Mouse (Mus musculus) midbrain, embryonic 11.5 days (tissue): ENCODE measurements around the gene Rpl9-ps6. TPM values are rescaled to one million over a fixed set of nuclear protein-coding genes. Genes with fewer than 3 reads are reported as not detected.

Experiments used
- ATAC-seq: fragments of 200-750 bp; cut with Nextera tagmentation; 2 replicates; pipeline ENCODE4 v1.8.0; 2017; ENCODE audit warnings: moderate TSS enrichment, moderate library complexity; ENCODE audit not compliant: low FRiP score
- DNase-seq: peaks from one replicate; pipeline ENCODE4 v3.0.0; 2015; ENCODE audit warnings: low spot score; ENCODE audit errors: missing footprints
- H3K27ac ChIP-seq: fragments of 300-500 bp; sonication (generic); 2 replicates; pipeline ENCODE4 v1.5.1; 2014; ENCODE audit warnings: low read depth, low read length
- H3K27me3 ChIP-seq: fragments of 300-500 bp; sonication (generic); 2 replicates; pipeline ENCODE4 v1.6.1; 2014; ENCODE audit warnings: mild to moderate bottlenecking, low read length, moderate library complexity, mixed read lengths; ENCODE audit not compliant: control insufficient read depth, insufficient read depth
- H3K36me3 ChIP-seq: fragments of 300-500 bp; sonication (generic); 2 replicates; pipeline ENCODE4 v1.6.1; 2014; ENCODE audit warnings: mild to moderate bottlenecking, low read length, moderate library complexity, mixed read lengths; ENCODE audit not compliant: control insufficient read depth, insufficient read depth
- H3K4me1 ChIP-seq: fragments of 300-500 bp; sonication (generic); 2 replicates; pipeline ENCODE4 v1.6.1; 2014; ENCODE audit warnings: low read length; ENCODE audit not compliant: control insufficient read depth, insufficient read depth
- H3K4me2 ChIP-seq: fragments of 300-500 bp; sonication (generic); 2 replicates; pipeline ENCODE4 v1.6.1; 2014; ENCODE audit warnings: mild to moderate bottlenecking, moderate library complexity
- H3K4me3 ChIP-seq: fragments of 300-500 bp; sonication (generic); 2 replicates; pipeline ENCODE4 v1.5.1; 2014; ENCODE audit warnings: low read depth, low read length
- H3K9ac ChIP-seq: fragments of 300-500 bp; sonication (generic); 2 replicates; pipeline ENCODE4 v1.6.1; 2014; ENCODE audit warnings: low read length
- H3K9me3 ChIP-seq: fragments of 300-500 bp; sonication (generic); 2 replicates; pipeline ENCODE4 v1.6.1; 2016; ENCODE audit warnings: low read length; ENCODE audit not compliant: control insufficient read depth
- WGBS: fragments of 180-500 bp; shearing (Covaris S2); extraction: QIAGEN DNeasy Blood & Tissue Kit; methylation state at CpG from one replicate; pipeline ENCODE4 v1.1.7; 2014; 5-methylcytosine and 5-hydroxymethylcytosine counted together
- polyA plus RNA-seq: library from polyadenylated mRNA; unstranded; fragments of >200 nt; fragmentation: Nextera tagmentation; extraction: Ambion mirVana; gene quantifications from 2 replicates; pipeline ENCODE4 v1.2.1, GENCODE M21; 2014

Rpl9-ps6 gene
- polyA plus RNA-seq, 1 experiment from 2014 or later: 81.3 TPM

GRCm38 (mm10) chr19:32448931-32449330, 17.4 kb downstream of the Rpl9-ps6 start:
- H3K27ac ChIP-seq: no peak overlapping the region
- DNase-seq (no peak), ATAC-seq (no peak)
- no peak overlapping the region for H3K4me2 ChIP-seq
- no peaks in the 10 kb centered on the region for H3K9me3 ChIP-seq
- no peaks in the 10 kb centered on the region for H3K27me3 ChIP-seq
- no peaks in the 10 kb centered on the region for H3K4me1 ChIP-seq
- H3K36me3 ChIP-seq: no peaks in the 10 kb centered on the region
- no peak overlapping the region for H3K4me3 ChIP-seq
- 93% methylated on average over 10 of the region's 10 CpGs for WGBS
- H3K9ac ChIP-seq: no peak overlapping the region

GRCm38 (mm10) chr19:32441568-32441967, 24.8 kb downstream of the Rpl9-ps6 start:
- no peak overlapping the region for H3K27ac ChIP-seq
- 99% methylated on average over 10 of the region's 11 CpGs for WGBS
- ATAC-seq: no peak
- H3K4me2 ChIP-seq: no peak overlapping the region
- no peaks in the 10 kb centered on the region; the same call in 1 of the 2 replicates for H3K9me3 ChIP-seq
- no peak overlapping the region for H3K4me3 ChIP-seq
- no peaks in the 10 kb centered on the region for H3K4me1 ChIP-seq
- DNase-seq: no peak
- H3K36me3 ChIP-seq: no peaks in the 10 kb centered on the region
- no peaks in the 10 kb centered on the region for H3K27me3 ChIP-seq
- H3K9ac ChIP-seq: no peak overlapping the region

GRCm38 (mm10) chr19:32439356-32439755, 27.0 kb downstream of the Rpl9-ps6 start:
- no peak for ATAC-seq
- Histone ChIP-seq H3K9me3 (no peaks in the 10 kb centered on the region; the same call in 1 of the 2 replicates), H3K4me2 (no peak overlapping the region), H3K9ac (no peak overlapping the region), H3K4me1 (no peaks in the 10 kb centered on the region), H3K27me3 (no peaks in the 10 kb centered on the region), H3K36me3 (no peaks in the 10 kb centered on the region), H3K4me3 (no peak overlapping the region), H3K27ac (no peak overlapping the region)
- WGBS: 90% methylated on average over 2 of the region's 2 CpGs
- DNase-seq: no peak

GRCm38 (mm10) chr19:32425856-32426255, 40.5 kb downstream of the Rpl9-ps6 start:
- H3K4me2 ChIP-seq: no peak overlapping the region
- no peaks in the 10 kb centered on the region for H3K9me3 ChIP-seq
- DNase-seq (no peak), ATAC-seq (no peak)
- no peak overlapping the region for H3K9ac ChIP-seq
- no peak overlapping the region for H3K4me3 ChIP-seq
- no peaks in the 10 kb centered on the region for H3K4me1 ChIP-seq
- no peaks in the 10 kb centered on the region for H3K36me3 ChIP-seq
- no peak overlapping the region for H3K27ac ChIP-seq
- 76% methylated on average over 3 of the region's 3 CpGs for WGBS
- no peaks in the 10 kb centered on the region for H3K27me3 ChIP-seq

DNA sequence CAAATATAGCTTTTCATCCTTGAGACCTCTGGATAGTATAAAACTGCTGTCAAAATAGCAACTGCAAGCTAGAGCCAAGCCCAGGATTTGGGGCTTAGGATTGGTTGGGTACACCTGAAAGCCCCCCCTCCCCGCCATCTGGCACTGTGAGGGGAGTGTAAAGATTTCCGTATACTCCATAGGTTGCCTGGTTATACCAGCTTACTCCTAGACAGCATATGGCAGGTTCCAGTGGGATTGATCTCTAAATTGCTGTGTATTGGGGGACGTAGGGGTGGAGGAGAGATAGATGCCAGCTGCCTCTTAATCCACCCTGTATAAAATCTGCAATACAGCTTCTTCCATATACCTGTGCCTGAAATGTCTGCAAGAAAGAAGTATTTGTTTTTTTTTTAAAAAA, 41.7 kb downstream of the Rpl9-ps6 start:
- 89% methylated on average over 3 of the region's 3 CpGs for WGBS
- no peaks in the 10 kb centered on the region for H3K36me3 ChIP-seq
- H3K27ac ChIP-seq: no peak overlapping the region
- H3K9me3 ChIP-seq: no peaks in the 10 kb centered on the region
- no peak overlapping the region for H3K9ac ChIP-seq
- H3K27me3 ChIP-seq: no peaks in the 10 kb centered on the region
- H3K4me1 ChIP-seq: no peaks in the 10 kb centered on the region
- DNase-seq (no peak), ATAC-seq (no peak)
- H3K4me2 ChIP-seq: no peak overlapping the region
- H3K4me3 ChIP-seq: no peak overlapping the region

DNA sequence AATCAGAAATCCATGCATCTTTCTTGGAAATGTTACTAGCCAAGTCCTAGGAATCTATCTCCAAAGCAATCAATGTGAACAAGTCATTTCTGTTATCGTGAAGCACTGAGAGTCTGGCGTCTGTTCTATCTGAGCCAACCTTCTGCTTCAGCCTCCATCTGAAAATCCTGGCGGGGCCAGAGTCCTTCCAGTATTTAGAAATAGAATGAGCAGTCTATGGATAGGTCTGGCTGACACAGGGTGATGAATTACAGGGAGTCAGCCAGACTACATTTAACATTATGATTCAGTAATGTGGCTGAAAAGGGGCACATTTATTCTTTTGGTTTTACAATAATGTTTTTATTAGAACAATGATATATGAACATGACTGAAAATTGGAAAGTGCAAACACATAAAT, 47.3 kb downstream of the Rpl9-ps6 start:
- no peak overlapping the region for H3K4me2 ChIP-seq
- H3K4me3 ChIP-seq: no peak overlapping the region
- no peak overlapping the region for H3K9ac ChIP-seq
- H3K27me3 ChIP-seq: no peaks in the 10 kb centered on the region
- ATAC-seq (no peak), DNase-seq (no peak)
- H3K9me3 ChIP-seq: no peaks in the 10 kb centered on the region
- WGBS: 83% methylated on average over 3 of the region's 3 CpGs
- no peak overlapping the region for H3K27ac ChIP-seq
- H3K36me3 ChIP-seq: no peaks in the 10 kb centered on the region
- H3K4me1 ChIP-seq: no peaks in the 10 kb centered on the region

DNA sequence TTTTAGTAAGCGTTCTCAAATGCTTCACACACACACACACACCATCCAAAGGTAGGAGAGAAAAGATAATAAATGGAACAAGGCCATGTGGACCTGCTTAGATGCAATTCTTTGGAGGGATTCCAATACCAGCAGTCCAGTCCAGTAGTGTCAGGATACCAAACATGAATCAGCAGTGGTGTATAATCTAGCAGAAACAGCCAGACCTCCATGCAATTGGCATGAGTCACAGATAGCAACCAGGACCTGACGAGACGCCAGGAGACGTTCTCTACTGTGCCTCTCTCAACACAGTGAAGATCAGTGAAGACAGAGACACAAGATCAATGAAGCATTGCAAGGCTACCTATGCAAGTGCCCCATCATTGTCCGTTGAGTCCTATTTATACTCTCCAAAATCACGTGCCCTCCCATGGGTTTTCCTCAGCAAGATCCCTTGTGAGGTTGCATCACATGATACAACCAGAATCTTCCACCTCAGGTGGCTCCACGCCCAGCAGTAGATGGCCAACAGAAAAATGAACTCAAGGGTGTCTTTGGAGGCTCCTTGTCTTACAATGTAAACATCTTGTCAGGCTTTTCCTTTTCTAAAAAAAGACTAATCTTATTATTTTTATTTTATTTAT, 49.6 kb downstream of the Rpl9-ps6 start:
- H3K27ac ChIP-seq: no peak overlapping the region
- no peak overlapping the region for H3K9ac ChIP-seq
- ATAC-seq (no peak), DNase-seq (no peak)
- H3K36me3 ChIP-seq: no peaks in the 10 kb centered on the region
- 86% methylated on average over 7 of the region's 7 CpGs for WGBS
- H3K9me3 ChIP-seq: no peaks in the 10 kb centered on the region
- H3K27me3 ChIP-seq: no peaks in the 10 kb centered on the region
- H3K4me3 ChIP-seq: no peak overlapping the region
- no peaks in the 10 kb centered on the region for H3K4me1 ChIP-seq
- no peak overlapping the region for H3K4me2 ChIP-seq

Other genes with a start within 250 kb of the Rpl9-ps6 start
- 10.1 and 10.4 TPM in 2 replicates for gene Sgms1, start 76.9 kb downstream of the Rpl9-ps6 start, polyA plus RNA-seq
- gene Minpp1, start 19.2 kb upstream of the Rpl9-ps6 start, polyA plus RNA-seq: 68.9 and 73.8 TPM in 2 replicates
- gene Papss2, start 129.2 kb upstream of the Rpl9-ps6 start, polyA plus RNA-seq: 1.7 and 2.1 TPM in 2 replicates